Mouse (Mus musculus) neural tube, embryonic 15.5 days (tissue): ENCODE measurements at regions not wholly inside any gene's neighbourhood (a gene's known extent, or its start where the extent isn't known, plus 50 kb on each side); places are given as distances from the start of the nearest gene placed in this dataset.

Experiments
- ATAC-seq: fragments of 200-750 bp; cut with Nextera tagmentation; 2 replicates; pipeline ENCODE4 v1.8.0; 2017; ENCODE audit warnings: mild to moderate bottlenecking, moderate TSS enrichment, moderate library complexity; ENCODE audit not compliant: low FRiP score
- H3K27ac ChIP-seq: fragments of 300-500 bp; sonication (generic); replicated peaks from 2 replicates; pipeline ENCODE4 v1.5.1; 2015; ENCODE audit warnings: mild to moderate bottlenecking, inconsistent platforms
- H3K27me3 ChIP-seq: fragments of 300-500 bp; sonication (generic); replicated peaks from 2 replicates; pipeline ENCODE4 v1.6.1; 2015; ENCODE audit warnings: inconsistent platforms
- H3K36me3 ChIP-seq: fragments of 300-500 bp; sonication (generic); 2 replicates; pipeline ENCODE4 v1.6.1; 2015; ENCODE audit warnings: inconsistent platforms
- H3K4me1 ChIP-seq: fragments of 300-500 bp; sonication (generic); 2 replicates; pipeline ENCODE4 v1.6.1; 2015; ENCODE audit warnings: inconsistent platforms
- H3K4me2 ChIP-seq: fragments of 300-500 bp; sonication (generic); 2 replicates; pipeline ENCODE4 v1.6.1; 2015; ENCODE audit warnings: inconsistent platforms, mild to moderate bottlenecking, moderate library complexity
- H3K4me3 ChIP-seq: fragments of 300-500 bp; sonication (generic); replicated peaks from 2 replicates; pipeline ENCODE4 v1.5.1; 2015; ENCODE audit warnings: mild to moderate bottlenecking, inconsistent platforms
- H3K9ac ChIP-seq: fragments of 300-500 bp; sonication (generic); replicated peaks from 2 replicates; pipeline ENCODE4 v1.6.1; 2015; ENCODE audit warnings: mild to moderate bottlenecking, inconsistent platforms
- H3K9me3 ChIP-seq: fragments of 300-500 bp; sonication (generic); replicated peaks from 2 replicates; pipeline ENCODE4 v1.6.1; 2016; ENCODE audit warnings: inconsistent platforms
- WGBS: fragments of 180-500 bp; shearing (Covaris S2); methylation state at CpG from one replicate; pipeline ENCODE4 v1.1.7; 2015; ENCODE audit warnings: mixed read lengths; 5-methylcytosine and 5-hydroxymethylcytosine counted together

DNA sequence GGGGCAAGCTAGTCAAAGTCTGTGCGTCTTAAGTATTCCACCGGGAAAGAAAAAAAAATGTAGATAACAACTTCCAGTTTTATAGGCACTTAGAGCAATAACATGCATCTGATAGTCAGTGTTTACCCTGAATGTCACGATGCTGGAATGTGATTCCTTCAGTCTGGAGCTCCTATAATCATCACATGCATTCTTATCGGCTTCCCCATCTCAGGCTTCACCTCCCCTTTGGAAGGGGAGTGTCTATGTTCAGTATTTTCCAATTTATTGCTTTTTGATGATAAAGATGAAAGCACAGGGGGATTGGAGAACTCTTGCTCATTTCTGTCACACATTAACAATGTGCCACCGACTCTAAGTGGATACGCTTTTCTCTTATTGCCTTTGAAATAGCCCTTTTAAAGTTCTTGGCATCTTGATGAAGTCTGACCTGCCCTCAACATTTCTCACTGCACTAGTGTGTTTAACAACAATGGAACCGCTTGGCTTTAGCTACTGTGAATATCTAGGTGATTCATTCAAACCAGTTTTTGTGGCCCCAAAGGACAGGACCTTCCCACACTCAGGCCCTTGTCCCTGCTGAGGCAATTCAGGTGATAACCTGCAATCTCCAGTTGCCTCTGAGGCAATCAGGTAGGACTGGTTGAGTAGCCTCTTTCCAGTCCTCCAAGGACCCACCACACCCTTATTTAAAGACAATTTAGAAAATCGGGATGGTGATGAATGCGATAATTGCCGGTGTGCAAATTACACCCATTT lies 101.5 kb upstream of the Btg1 start:
- Histone ChIP-seq H3K27ac (no peak overlapping the region), H3K36me3 (no peaks in the 10 kb centered on the region), H3K4me3 (no peak overlapping the region), H3K9ac (no peak overlapping the region), H3K9me3 (no peaks in the 10 kb centered on the region), H3K4me2 (no peak overlapping the region), H3K4me1 (no peaks in the 10 kb centered on the region), H3K27me3 (no peaks in the 10 kb centered on the region)
- ATAC-seq, result no peak
- 79% methylated on average over 10 of the region's 10 CpGs for WGBS

DNA sequence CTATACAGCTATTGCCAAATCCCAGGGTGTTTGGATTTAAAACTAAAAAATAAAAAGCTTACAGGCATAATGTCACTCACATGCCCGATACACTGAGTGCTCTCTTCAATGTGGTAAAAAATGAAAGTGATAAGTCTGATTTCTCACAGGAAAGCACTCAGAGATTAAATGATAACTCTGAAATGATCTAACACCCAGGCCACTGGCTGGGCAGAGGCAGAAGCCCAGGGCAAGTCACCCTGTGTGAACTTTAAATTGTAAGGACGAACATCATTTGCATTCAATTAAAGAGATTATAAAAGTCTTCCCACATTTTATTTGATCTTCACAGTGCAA lies 100.9 kb upstream of the Btg1 start:
- no peaks in the 10 kb centered on the region for H3K4me1 ChIP-seq
- H3K27ac ChIP-seq, result no peak overlapping the region
- H3K9me3 ChIP-seq, result no peaks in the 10 kb centered on the region
- H3K9ac ChIP-seq, result no peak overlapping the region
- WGBS, result 91% methylated on average over 2 of the region's 2 CpGs
- H3K4me3 ChIP-seq, result no peak overlapping the region
- H3K36me3 ChIP-seq, result no peaks in the 10 kb centered on the region
- no peak overlapping the region for H3K4me2 ChIP-seq
- no peaks in the 10 kb centered on the region for H3K27me3 ChIP-seq
- no peak for ATAC-seq

DNA sequence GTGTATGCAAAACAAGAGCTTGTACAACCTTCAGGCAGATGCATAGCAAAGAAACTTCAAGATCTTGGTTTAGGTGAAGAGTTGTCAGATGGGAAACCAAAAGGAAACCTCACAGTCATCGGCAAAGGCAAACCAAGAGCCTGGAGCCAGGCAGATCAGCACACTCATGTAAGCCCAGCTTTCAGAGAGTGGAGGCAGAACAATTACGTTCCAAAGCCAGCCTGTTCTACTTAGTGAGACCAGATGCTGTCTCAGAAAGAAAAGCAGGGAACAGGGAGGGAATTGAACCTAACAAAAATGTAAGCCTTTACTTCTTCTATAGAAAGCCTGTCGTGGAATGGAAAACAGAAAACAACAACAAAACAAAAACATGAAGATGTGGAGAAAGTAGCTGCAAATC lies 97.4 kb upstream of the Btg1 start:
- Histone ChIP-seq H3K4me2 (no peak overlapping the region), H3K9ac (no peak overlapping the region), H3K4me1 (peaks cover 2% of the 10 kb centered on the region; the same call in 1 of the 2 replicates), H3K4me3 (no peak overlapping the region), H3K9me3 (no peaks in the 10 kb centered on the region), H3K27me3 (no peaks in the 10 kb centered on the region), H3K27ac (no peak overlapping the region), H3K36me3 (no peaks in the 10 kb centered on the region)
- no peak for ATAC-seq
- 84% methylated on average over 3 of the region's 3 CpGs for WGBS

DNA sequence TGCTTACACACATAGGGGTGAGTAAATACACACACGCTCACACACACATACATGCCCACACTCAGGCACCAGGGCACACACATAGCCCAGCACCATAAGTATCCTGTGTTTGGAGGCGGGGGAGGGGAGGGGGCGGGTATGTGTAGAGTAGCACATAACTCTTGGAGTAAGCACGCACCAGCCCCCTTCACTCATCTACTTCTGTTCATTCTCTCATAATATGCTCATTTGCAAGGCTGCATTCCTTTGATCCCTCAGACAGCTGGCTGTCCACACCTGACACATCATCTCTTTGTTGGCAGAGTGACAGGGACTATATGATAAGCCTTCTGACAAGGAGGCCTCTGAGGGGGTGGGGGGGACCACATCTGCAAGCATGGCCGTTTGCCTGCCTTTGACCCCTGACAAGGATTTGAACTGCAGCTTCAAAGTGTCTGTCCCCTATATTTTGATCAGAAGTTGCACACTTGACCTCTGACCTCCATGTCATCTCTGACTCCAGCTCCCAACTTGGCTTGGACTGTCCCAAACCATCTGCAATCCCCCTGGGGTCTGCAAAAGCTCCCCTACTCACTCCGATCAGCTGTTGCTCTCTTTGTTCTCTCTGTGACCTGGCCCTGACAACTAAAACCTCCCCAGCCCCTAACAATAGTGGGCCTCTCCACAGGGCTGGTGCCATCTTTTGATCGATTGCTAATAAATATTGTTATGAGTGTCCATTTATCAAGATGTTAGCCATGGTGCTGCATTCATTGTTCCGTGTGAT lies 95.6 kb upstream of the Btg1 start:
- no peak overlapping the region for H3K9ac ChIP-seq
- no peak; the same call in 1 of the 2 replicates for ATAC-seq
- no peak overlapping the region for H3K27ac ChIP-seq
- H3K4me2 ChIP-seq, result no peak overlapping the region
- no peaks in the 10 kb centered on the region for H3K9me3 ChIP-seq
- no peaks in the 10 kb centered on the region for H3K36me3 ChIP-seq
- H3K4me1 ChIP-seq, result peaks cover 4% of the 10 kb centered on the region; the same call in 1 of the 2 replicates
- 68% methylated on average over 8 of the region's 8 CpGs for WGBS
- no peak overlapping the region for H3K4me3 ChIP-seq
- H3K27me3 ChIP-seq, result no peaks in the 10 kb centered on the region

DNA sequence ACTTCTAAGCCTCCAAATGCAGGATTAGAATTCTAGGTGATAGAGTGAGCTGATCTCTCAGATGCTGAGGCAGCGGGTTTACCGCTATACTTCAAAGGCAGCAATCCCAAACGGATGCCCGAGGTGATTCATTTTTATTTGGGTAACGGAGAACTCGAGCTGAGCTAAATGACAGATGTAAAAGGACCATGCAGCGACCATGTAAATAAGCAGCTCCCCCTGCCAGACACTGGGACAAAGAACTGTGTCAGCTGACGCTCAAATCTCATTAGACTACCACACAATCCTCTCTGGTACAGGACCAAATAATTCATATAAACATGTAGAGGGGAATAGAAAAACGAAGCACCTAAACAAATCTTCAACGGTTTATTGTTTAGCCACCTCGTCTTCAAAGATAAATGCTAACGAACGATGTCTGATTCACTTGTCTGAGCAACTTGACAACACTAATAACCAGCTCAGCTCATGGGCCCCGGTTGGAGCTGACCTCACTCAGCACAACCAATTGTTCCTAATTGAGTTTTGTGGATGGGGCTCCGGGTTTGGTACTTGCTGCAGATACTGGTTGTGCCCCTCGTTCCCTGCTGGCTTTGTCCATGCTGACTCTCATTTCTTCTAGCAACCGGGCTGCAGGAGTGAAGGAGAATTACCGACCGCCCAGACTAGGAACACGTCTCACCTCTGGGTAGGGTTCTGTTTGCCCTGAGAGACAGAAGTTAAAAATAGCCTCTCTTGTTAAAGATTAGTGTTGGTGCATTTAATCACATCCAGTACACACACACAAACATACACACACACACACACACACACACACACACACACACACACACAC lies 92.6 kb upstream of the Btg1 start:
- Histone ChIP-seq H3K4me2 (peak overlapping the region; percentile 39), H3K9me3 (no peaks in the 10 kb centered on the region), H3K27me3 (no peaks in the 10 kb centered on the region), H3K4me3 (0 out of 2 replicates have a peak overlapping the region, but pooled peaks have one; percentile 9), H3K4me1 (peaks cover 4% of the 10 kb centered on the region; the same call in 1 of the 2 replicates), H3K36me3 (no peaks in the 10 kb centered on the region), H3K27ac (peak overlapping the region; percentile 58), H3K9ac (no peak overlapping the region; the same call in 1 of the 2 replicates)
- 26% methylated on average over 20 of the region's 20 CpGs for WGBS
- peak; percentile 70 for ATAC-seq

DNA sequence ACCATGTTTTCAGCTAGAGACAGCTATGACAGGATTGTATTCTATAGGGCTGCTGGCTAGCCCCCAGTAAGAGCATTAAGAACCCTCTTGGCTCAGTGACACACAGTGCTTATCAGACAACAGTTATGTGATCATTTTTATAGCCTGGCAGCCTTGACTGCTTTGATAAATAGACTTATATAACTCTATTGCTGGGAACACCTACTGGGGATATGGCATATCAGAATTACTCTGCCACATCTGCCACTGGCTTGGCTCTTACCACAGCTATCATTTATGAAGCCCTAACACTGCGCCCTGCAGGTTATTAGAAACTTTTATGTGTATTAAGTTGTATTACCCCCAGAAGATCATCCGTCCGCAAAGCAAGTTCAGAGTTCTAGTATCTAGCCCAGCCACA lies 88.9 kb upstream of the Btg1 start:
- Histone ChIP-seq H3K9me3 (no peaks in the 10 kb centered on the region), H3K27ac (no peak overlapping the region), H3K27me3 (no peaks in the 10 kb centered on the region), H3K4me1 (peaks cover 4% of the 10 kb centered on the region; the same call in 1 of the 2 replicates), H3K4me3 (no peak overlapping the region), H3K4me2 (no peak overlapping the region), H3K9ac (no peak overlapping the region), H3K36me3 (no peaks in the 10 kb centered on the region)
- ATAC-seq, result no peak; the same call in 1 of the 2 replicates
- WGBS, result 75% methylated on average over 3 of the region's 3 CpGs

DNA sequence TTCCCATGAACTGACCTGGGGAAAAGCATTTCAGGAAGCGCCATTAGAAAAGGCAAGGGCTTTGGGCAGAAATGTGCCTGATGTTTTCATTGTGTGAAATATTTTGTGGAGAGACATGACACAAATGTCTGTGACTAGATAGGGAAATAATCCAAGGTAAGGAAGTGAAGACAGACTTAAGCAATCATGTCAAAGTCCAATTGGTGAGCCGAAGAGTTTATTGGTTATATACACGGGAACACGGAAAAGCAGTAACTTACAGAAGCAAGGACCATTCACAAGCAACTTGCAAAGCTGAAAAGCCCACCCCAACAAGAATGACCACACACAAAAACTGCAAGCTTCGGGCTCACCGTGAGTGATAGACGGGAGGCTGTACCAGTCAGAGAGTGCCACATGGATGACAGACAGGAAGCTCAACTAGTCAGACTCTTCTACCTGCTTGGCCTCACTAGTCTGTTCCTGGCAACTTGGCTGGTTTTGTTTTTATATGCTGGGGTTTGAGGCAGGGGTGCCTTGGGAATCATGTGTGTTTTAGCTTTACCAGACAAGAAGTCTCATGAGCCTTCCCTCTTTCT lies 82.2 kb upstream of the Btg1 start:
- Histone ChIP-seq H3K36me3 (no peaks in the 10 kb centered on the region), H3K27ac (no peak overlapping the region), H3K9ac (no peak overlapping the region), H3K4me3 (no peak overlapping the region), H3K9me3 (no peaks in the 10 kb centered on the region), H3K27me3 (no peaks in the 10 kb centered on the region), H3K4me1 (no peaks in the 10 kb centered on the region), H3K4me2 (no peak overlapping the region)
- ATAC-seq, result no peak
- WGBS, result 95% methylated on average over 7 of the region's 7 CpGs

DNA sequence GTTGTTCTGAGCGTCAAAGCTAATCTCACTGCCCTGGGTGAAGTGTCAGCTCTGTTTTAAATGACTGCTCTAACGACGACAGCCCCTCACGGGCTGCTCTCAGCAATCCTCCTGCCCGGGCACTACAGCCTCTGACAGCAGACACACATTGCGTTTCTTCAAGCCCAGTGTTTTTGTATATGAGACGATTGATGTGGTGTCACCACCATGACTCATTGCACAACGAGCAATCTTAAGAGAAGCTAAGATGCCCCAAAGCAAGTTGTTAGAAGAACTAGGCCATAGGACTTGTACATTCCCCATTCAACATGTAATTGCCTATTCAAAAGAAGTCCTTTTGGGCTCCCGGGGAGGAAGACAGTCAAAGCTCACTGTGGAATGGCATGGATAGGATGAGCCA lies 81.3 kb upstream of the Btg1 start:
- WGBS, result 45% methylated on average over 9 of the region's 9 CpGs
- ATAC-seq, result no peak
- H3K9ac ChIP-seq, result no peak overlapping the region

DNA sequence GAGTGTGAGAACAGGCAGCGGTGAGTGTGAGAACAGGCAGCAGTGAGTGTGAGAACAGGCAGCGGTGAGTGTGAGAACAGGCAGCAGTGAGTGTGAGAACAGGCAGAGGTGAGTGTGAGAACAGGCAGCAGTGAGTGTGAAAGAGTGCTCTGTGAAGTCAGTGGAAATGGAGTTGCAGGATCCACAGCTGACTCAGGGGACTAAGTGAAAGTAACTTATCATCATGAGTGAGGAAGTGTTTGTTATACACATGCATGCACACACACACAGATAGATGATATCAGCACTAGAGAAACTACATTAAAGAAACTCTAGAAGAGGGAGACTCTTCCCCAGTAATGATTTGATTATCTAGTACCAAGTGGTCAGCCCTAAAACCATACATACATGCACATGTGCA lies 76.0 kb upstream of the Btg1 start:
- Histone ChIP-seq H3K27ac (no peak overlapping the region), H3K27me3 (no peaks in the 10 kb centered on the region), H3K36me3 (no peaks in the 10 kb centered on the region), H3K4me3 (no peak overlapping the region), H3K9ac (no peak overlapping the region), H3K4me1 (no peaks in the 10 kb centered on the region), H3K4me2 (no peak overlapping the region), H3K9me3 (no peaks in the 10 kb centered on the region)
- 100% methylated on average over 2 of the region's 2 CpGs for WGBS
- no peak for ATAC-seq

More for the DNA sequence above, 81.3 kb upstream of the Btg1 start:
- no peak overlapping the region for H3K4me2 ChIP-seq
- H3K36me3 ChIP-seq, result no peaks in the 10 kb centered on the region
- no peaks in the 10 kb centered on the region for H3K27me3 ChIP-seq
- no peak overlapping the region for H3K4me3 ChIP-seq
- no peaks in the 10 kb centered on the region for H3K4me1 ChIP-seq
- H3K27ac ChIP-seq, result no peak overlapping the region
- no peaks in the 10 kb centered on the region for H3K9me3 ChIP-seq

DNA sequence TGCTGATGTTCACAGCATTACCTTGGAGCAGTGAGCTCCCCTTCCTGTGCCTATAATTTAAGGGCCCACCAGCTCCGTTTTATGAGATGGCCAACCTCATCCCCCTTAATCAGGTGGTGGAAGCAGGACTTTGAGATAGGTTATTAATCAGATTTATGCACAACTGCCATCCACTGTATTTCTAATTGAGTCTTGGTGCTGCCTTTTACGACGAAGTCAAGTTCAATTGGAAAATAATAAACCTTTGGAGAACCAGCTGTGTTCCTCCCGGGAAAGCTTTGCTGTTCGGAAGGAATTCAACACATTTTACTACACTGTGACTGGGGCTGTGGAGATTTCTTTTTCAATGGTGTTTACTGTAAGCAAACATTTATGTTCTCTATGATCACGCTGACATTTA lies 71.5 kb upstream of the Btg1 start:
- Histone ChIP-seq H3K4me3 (no peak overlapping the region), H3K9ac (no peak overlapping the region), H3K27me3 (no peaks in the 10 kb centered on the region), H3K9me3 (no peaks in the 10 kb centered on the region), H3K4me2 (no peak overlapping the region), H3K27ac (no peak overlapping the region), H3K36me3 (no peaks in the 10 kb centered on the region), H3K4me1 (no peaks in the 10 kb centered on the region)
- no peak for ATAC-seq
- WGBS, result 26% methylated on average over 6 of the region's 6 CpGs

DNA sequence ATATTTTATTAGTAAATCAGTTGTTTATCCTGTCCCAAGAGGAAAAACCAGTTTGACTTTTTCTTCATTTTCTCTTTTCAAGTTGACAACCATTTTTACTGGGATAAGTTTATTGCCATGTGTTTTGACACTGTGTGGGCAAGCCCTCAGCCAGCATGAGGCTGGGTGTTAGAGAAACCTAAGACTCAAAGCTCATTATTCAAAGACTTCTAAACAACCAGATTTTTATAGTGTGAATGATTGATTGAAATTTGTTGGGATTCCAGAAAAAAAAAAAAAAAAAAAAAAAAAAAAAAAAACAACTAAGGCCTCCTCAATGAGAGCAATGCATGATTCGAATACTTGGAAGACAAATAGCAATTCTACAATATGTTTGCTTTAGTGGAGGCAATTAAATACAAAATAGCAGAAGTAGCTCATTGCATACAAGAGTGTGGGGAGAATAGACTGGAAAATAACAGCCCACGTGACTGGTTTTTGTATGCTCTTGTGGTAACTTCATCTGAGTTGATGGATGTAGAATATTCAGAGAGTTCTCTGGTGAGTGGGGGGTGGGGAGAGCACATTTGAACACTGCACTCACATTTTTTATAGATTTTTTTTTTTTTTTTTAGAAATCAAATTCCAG lies 70.9 kb upstream of the Btg1 start:
- Histone ChIP-seq H3K9ac (no peak overlapping the region), H3K9me3 (no peaks in the 10 kb centered on the region), H3K4me3 (no peak overlapping the region), H3K36me3 (no peaks in the 10 kb centered on the region), H3K27ac (no peak overlapping the region), H3K4me2 (no peak overlapping the region), H3K4me1 (no peaks in the 10 kb centered on the region), H3K27me3 (no peaks in the 10 kb centered on the region)
- WGBS, result 34% methylated on average over 2 of the region's 2 CpGs
- no peak for ATAC-seq
